Mouse (Mus musculus) myocyte (in vitro differentiated cells): ENCODE results near the gene Mc1r.

Experiments used
- MAX ChIP-seq: IDR thresholded peaks from one replicate; pipeline ENCODE4 v1.6.1; 2011; ENCODE audit warnings: low read depth, mild to moderate bottlenecking, control low read depth
- MYOG ChIP-seq, 3 experiments: IDR thresholded peaks; one replicate each; pipeline ENCODE4 v1.6.1; 2011; ENCODE audit warnings: control low read depth in 2 of 3, low read depth in 2 of 3, mild to moderate bottlenecking in 2 of 3; ENCODE audit not compliant: insufficient read length in 2 of 3, control insufficient read depth in 1 of 3, insufficient read depth in 1 of 3
- POLR2A ChIP-seq: IDR thresholded peaks from one replicate; pipeline ENCODE4 v1.6.1; 2011; ENCODE audit warnings: low read depth, mild to moderate bottlenecking, control low read depth, moderate library complexity; ENCODE audit not compliant: insufficient read length
- TCF12 ChIP-seq: IDR thresholded peaks from one replicate; pipeline ENCODE4 v1.6.1; 2011; ENCODE audit warnings: mild to moderate bottlenecking, control low read depth; ENCODE audit not compliant: poor library complexity, insufficient read depth, severe bottlenecking

DNA sequence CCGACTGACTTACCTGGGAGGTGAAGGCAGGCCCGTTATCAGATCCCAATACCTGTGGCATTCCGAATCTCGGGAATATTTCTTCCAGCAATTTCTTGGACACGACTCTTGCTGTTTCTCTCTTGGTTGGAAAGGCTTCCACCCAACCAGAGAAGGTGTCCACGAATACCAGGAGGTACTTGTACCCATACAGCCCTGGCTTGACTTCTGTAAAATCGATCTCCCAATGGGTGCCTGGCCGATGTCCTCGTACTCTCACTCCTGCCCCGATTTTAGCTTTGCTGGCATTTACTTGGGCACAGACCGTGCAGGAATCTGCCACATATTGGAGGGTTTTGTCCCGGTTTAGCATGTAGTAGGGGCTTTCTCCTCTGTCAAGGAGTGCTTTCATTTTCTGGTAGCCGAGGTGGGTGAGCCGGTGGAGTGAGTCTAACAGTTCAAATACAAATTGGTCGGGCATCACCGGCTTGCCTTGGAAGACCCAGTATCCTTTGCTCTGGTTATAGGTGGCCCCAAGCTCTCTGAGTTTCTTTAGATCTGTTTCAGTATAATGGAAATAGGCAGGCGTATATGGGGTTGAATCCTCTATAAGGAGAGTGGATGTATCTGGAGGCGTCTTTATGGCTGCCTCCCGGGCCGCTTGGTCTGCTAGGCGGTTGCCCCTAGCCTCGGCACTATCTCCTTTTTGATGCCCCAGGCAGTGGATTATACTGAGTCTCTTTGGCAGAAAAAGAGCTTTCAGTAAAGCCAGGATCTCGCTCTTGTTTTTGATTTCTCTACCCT is 22.2 kb downstream of the Mc1r start:
- TF ChIP-seq POLR2A: no peak
- no peak for TF ChIP-seq TCF12
- TF ChIP-seq MYOG (IDR thresholded peaks at IDR 0.05; ENCODE audit: control insufficient read depth in 1 of 3, insufficient read depth in 1 of 3, insufficient read length in 2 of 3, low read depth in 2 of 3): no peak
- no peak for TF ChIP-seq MAX
